Comparison of ENCODE assay signal across 16 mouse cellular contexts in the genomic region with DNA sequence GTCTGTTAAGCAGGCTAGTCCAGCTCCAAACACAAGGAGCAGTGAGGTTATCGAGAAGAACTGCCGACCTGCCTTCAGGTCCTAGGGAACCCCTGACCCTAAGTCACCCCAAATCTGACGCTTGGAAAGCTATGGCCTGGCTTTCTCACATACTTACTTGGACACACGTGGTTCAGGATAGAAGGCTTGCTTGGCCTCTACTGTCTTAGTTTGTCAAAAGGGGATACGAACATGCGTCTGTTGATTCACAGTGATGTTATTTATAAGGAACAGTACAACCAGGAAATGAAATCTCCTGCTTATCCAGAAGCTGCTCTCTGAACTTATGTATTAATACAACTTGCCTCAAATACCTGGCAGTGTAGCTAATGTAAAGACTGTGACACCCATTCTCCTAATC.
"Had no signal": no experiment of that assay in that cellular context is flagged by ENCODE, and none has a peak within 500 bp of the region (broad histone marks: within the 10 kb centered on the region; RNA-seq: fewer than 3 reads in every experiment).

No protein-coding gene starts in this region.

- H3K4me2 ChIP-seq: lung, embryonic 14.5 days; midbrain, embryonic 12.5 days; midbrain, embryonic 15.5 days; neural tube, embryonic 13.5 days; neural tube, embryonic 15.5 days; stomach, embryonic 15.5 days had no signal

- H3K9ac ChIP-seq: liver, embryonic 14.5 days; lung, embryonic 14.5 days; midbrain, embryonic 12.5 days; midbrain, embryonic 15.5 days; neural tube, embryonic 13.5 days; neural tube, embryonic 15.5 days; stomach, embryonic 15.5 days had no signal

- H3K27me3 ChIP-seq: midbrain, embryonic 12.5 days; midbrain, embryonic 15.5 days; neural tube, embryonic 13.5 days; neural tube, embryonic 15.5 days; stomach, embryonic 15.5 days had no signal

- ATAC-seq: midbrain, embryonic 15.5 days had no signal

- DNase-seq: lung, embryonic 14.5 days; lung, postnatal 10 days; lung, postnatal 4 days; retina, postnatal 1 day; right cerebral cortex, adult 18-20 months; right cerebral cortex, postnatal 14 days; thymus, adult 2 months; thymus, postnatal 25 days; thymus, postnatal 4 days had no signal

- H3K27ac ChIP-seq: liver, embryonic 14.5 days; midbrain, embryonic 10.5 days; midbrain, embryonic 12.5 days; midbrain, embryonic 15.5 days; neural tube, embryonic 13.5 days; neural tube, embryonic 15.5 days; stomach, embryonic 15.5 days had no signal

- H3K9me3 ChIP-seq: midbrain, embryonic 10.5 days; midbrain, embryonic 12.5 days; midbrain, embryonic 15.5 days; neural tube, embryonic 13.5 days; neural tube, embryonic 15.5 days; stomach, embryonic 15.5 days had no signal

- H3K4me3 ChIP-seq: midbrain, embryonic 10.5 days; midbrain, embryonic 12.5 days; midbrain, embryonic 15.5 days; neural tube, embryonic 13.5 days; neural tube, embryonic 15.5 days; stomach, embryonic 15.5 days had no signal

- H3K4me1 ChIP-seq: stomach, embryonic 15.5 days had no signal
